In genomic region chr6:91719865-91720533, GRCm38 (mm10) we compare ENCODE assay signal across 8 mouse cellular contexts. TPM values are rescaled to one million over a fixed set of nuclear protein-coding genes. Genes with fewer than 3 reads are reported as not detected.
DNase-seq lines count a peak whose midpoint lies in the region; ATAC-seq and TF ChIP-seq lines count a peak whose summit lies in the region.

No protein-coding gene starts in this region.

- H3K4me1 ChIP-seq in E14TG2a.4 (replicated peaks; ENCODE audit: low read depth, low read length), result peaks cover 96% of the 10 kb centered on the region
- peaks cover 25% of the 10 kb centered on the region for H3K4me1 ChIP-seq in embryonic facial prominence, embryonic 14.5 days (ENCODE audit: control insufficient read depth, insufficient read depth, low read length)
- H3K4me1 ChIP-seq in midbrain, postnatal 0 days (ENCODE audit: insufficient read depth, low read length), result peaks cover 25% of the 10 kb centered on the region

- H3K4me3 ChIP-seq in E14TG2a.4 (replicated peaks; ENCODE audit: low read length), result 0 out of 2 replicates have a peak overlapping the region, but pooled peaks have one; percentile 10
- no peak overlapping the region for H3K4me3 ChIP-seq in embryonic facial prominence, embryonic 14.5 days (ENCODE audit: low read depth, low read length)
- no peak overlapping the region for H3K4me3 ChIP-seq in midbrain, postnatal 0 days (ENCODE audit: low read depth, low read length)

- H3K9me3 ChIP-seq in E14TG2a.4 (ENCODE audit: low read length), result no peaks in the 10 kb centered on the region
- H3K9me3 ChIP-seq in embryonic facial prominence, embryonic 14.5 days (ENCODE audit: control insufficient read depth, low read length), result no peaks in the 10 kb centered on the region
- no peaks in the 10 kb centered on the region for H3K9me3 ChIP-seq in midbrain, postnatal 0 days (ENCODE audit: low read length)

- no peak overlapping the region for H3K9ac ChIP-seq in embryonic facial prominence, embryonic 14.5 days (ENCODE audit: low read depth, low read length)
- peak overlapping the region; percentile 48 for H3K9ac ChIP-seq in midbrain, postnatal 0 days (replicated peaks; ENCODE audit: low read length, poor library complexity, severe bottlenecking)

- intact Hi-C loops in gastrocnemius, postnatal 14 days (cut with DNase I; ENCODE audit: low total_unique reads), result no loop called here

- H3K4me2 ChIP-seq in embryonic facial prominence, embryonic 14.5 days (ENCODE audit: low read depth, low read length), result no peak overlapping the region
- H3K4me2 ChIP-seq in midbrain, postnatal 0 days (ENCODE audit: low read depth, low read length, poor library complexity, severe bottlenecking), result peak overlapping the region; percentile 24

- WGBS in embryonic facial prominence, embryonic 14.5 days, result 11% methylated on average over 7 of the region's 9 CpGs
- WGBS in midbrain, postnatal 0 days, result under 1% methylated on average over 9 of the region's 9 CpGs

- H3K36me3 ChIP-seq in E14TG2a.4 (ENCODE audit: insufficient read depth, low read length), result peaks cover 94% of the 10 kb centered on the region
- peaks cover 36% of the 10 kb centered on the region for H3K36me3 ChIP-seq in embryonic facial prominence, embryonic 14.5 days (ENCODE audit: control insufficient read depth, insufficient read depth, low read length)
- H3K36me3 ChIP-seq in midbrain, postnatal 0 days (ENCODE audit: insufficient read depth, low read length), result peaks cover 24% of the 10 kb centered on the region

- peak overlapping the region; percentile 48 for H3K27ac ChIP-seq in embryonic facial prominence, embryonic 14.5 days (replicated peaks; ENCODE audit: low read depth, low read length)
- H3K27ac ChIP-seq in midbrain, postnatal 0 days (ENCODE audit: low read depth, low read length), result peak overlapping the region; percentile 94

- ATAC-seq in embryonic facial prominence, embryonic 14.5 days (ENCODE audit: low read depth), result peak; percentile 76
- peak; percentile 80 for ATAC-seq in midbrain, postnatal 0 days (ENCODE audit: low FRiP score)
- no peak for ATAC-seq in granulocyte monocyte progenitor cell, adult 5-6 weeks (replicated peaks; ENCODE audit: poor library complexity, severe bottlenecking)

- TF ChIP-seq CTCF in E14TG2a.4 (conservative IDR thresholded peaks at IDR 0.05; ENCODE audit: low read length), result no peak
- peak; percentile 39; the same call in 1 of the 2 replicates for TF ChIP-seq CTCF in midbrain, postnatal 0 days (IDR thresholded peaks at IDR 0.05)

- H3K27me3 ChIP-seq in E14TG2a.4 (ENCODE audit: insufficient read depth, low read length), result no peaks in the 10 kb centered on the region
- H3K27me3 ChIP-seq in embryonic facial prominence, embryonic 14.5 days (replicated peaks; ENCODE audit: control insufficient read depth, insufficient read depth, low read length), result no peaks in the 10 kb centered on the region
- H3K27me3 ChIP-seq in midbrain, postnatal 0 days (ENCODE audit: insufficient read depth, low read length), result no peaks in the 10 kb centered on the region

- DNase-seq in gastrocnemius, postnatal 14 days, result peak; percentile 19
- no peak for DNase-seq in gastrocnemius, adult 8-10 months (ENCODE audit: low spot score in 2 of 2)
- DNase-seq in embryonic facial prominence, embryonic 14.5 days (ENCODE audit: low spot score), result peak; percentile 83
- peak; percentile 65 to 68 for DNase-seq in left cerebral cortex, adult 18-20 months (ENCODE audit: low spot score in 2 of 2)
- peak; percentile 89 for DNase-seq in midbrain, postnatal 0 days (ENCODE audit: low spot score)
- no peak for DNase-seq in ovary, postnatal 14 days (ENCODE audit: low spot score)

RNA-seq across cellular contexts. Expression of gene Slc6a6, which starts 36.1 kb away (rescaled TPM):
- 10 to 100 TPM; 33.5 to 39.8 TPM for total RNA-seq in gastrocnemius, postnatal 14 days (2021)
- 10 to 100 TPM; 66.0 to 81.7 (median 77.6) TPM for total RNA-seq in gastrocnemius, adult 8-10 months (2022)
- 40.8 and 47.5 TPM in 2 replicates for polyA plus RNA-seq in embryonic facial prominence, embryonic 14.5 days (2014; fragmentation: Nextera tagmentation; extraction: Ambion mirVana)
- 100 to 1,000 TPM; 134 to 137 TPM for total RNA-seq in left cerebral cortex, adult 18-20 months (2021)
- total RNA-seq in midbrain, postnatal 0 days (2014; rRNA removed), result 105 and 147 TPM in 2 replicates
- polyA plus RNA-seq in midbrain, postnatal 0 days (2015; fragmentation: Nextera tagmentation; extraction: Ambion mirVana), result 123 and 146 TPM in 2 replicates
- total RNA-seq in granulocyte monocyte progenitor cell, adult 5-6 weeks (2014; fragmentation: Nextera tagmentation), result 42.8 and 42.9 TPM in 2 replicates
- total RNA-seq in granulocyte monocyte progenitor cell, adult 5-6 weeks (2017), result 18.9 and 30.2 TPM in 2 replicates

Comparison
In these comparisons a context has a peak if more than half of its experiments do, and no peak if none do; other contexts are left out.
1. DNase-seq: peak in gastrocnemius, postnatal 14 days (single experiment), embryonic facial prominence, embryonic 14.5 days (single experiment), left cerebral cortex, adult 18-20 months (2 of 2) and midbrain, postnatal 0 days (single experiment); none in gastrocnemius, adult 8-10 months (0 of 2) and ovary, postnatal 14 days (single experiment).